Mouse (Mus musculus) forebrain, embryonic 11.5 days (tissue): ENCODE results near the gene Acss3. TPM values are rescaled to one million over a fixed set of nuclear protein-coding genes. Genes with fewer than 3 reads are reported as not detected.
A peak's percentile ranks its signal among the peaks of the same experiment; 100 is the strongest.

Source experiments
- ATAC-seq: fragments of 200-750 bp; cut with Nextera tagmentation; replicated peaks from 2 replicates; pipeline ENCODE4 v1.8.0; 2017; ENCODE audit warnings: moderate TSS enrichment; ENCODE audit not compliant: low FRiP score
- DNase-seq: peaks from one replicate; pipeline ENCODE4 v3.0.0-alpha.2; 2017; ENCODE audit warnings: low spot score
- H3K27ac ChIP-seq: fragments of 300-500 bp; sonication (generic); 2 replicates; pipeline ENCODE4 v1.5.1; 2014; ENCODE audit warnings: low read depth, low read length
- H3K27me3 ChIP-seq: fragments of 300-500 bp; sonication (generic); 2 replicates; pipeline ENCODE4 v1.6.1; 2014; ENCODE audit warnings: mild to moderate bottlenecking, low read length, mixed read lengths; ENCODE audit not compliant: control insufficient read depth, insufficient read depth
- H3K36me3 ChIP-seq: fragments of 300-500 bp; sonication (generic); 2 replicates; pipeline ENCODE4 v1.6.1; 2014; ENCODE audit warnings: mild to moderate bottlenecking, low read length, moderate library complexity, mixed read lengths; ENCODE audit not compliant: control insufficient read depth, insufficient read depth
- H3K4me1 ChIP-seq: fragments of 300-500 bp; sonication (generic); replicated peaks from 2 replicates; pipeline ENCODE4 v1.6.1; 2014; ENCODE audit warnings: low read length, mixed read lengths; ENCODE audit not compliant: control insufficient read depth, insufficient read depth
- H3K4me2 ChIP-seq: fragments of 300-500 bp; sonication (generic); 2 replicates; pipeline ENCODE4 v1.6.1; 2014; ENCODE audit warnings: low read depth, mild to moderate bottlenecking, low read length, moderate library complexity, mixed read lengths; ENCODE audit not compliant: severe bottlenecking
- H3K4me3 ChIP-seq: fragments of 300-500 bp; sonication (generic); 2 replicates; pipeline ENCODE4 v1.5.1; 2014; ENCODE audit warnings: low read depth, low read length
- H3K9ac ChIP-seq: fragments of 300-500 bp; sonication (generic); 2 replicates; pipeline ENCODE4 v1.6.1; 2014; ENCODE audit warnings: low read length
- H3K9me3 ChIP-seq: fragments of 300-500 bp; sonication (generic); 2 replicates; pipeline ENCODE4 v1.6.1; 2016; ENCODE audit warnings: low read length, mixed read lengths; ENCODE audit not compliant: control insufficient read depth
- WGBS: fragments of 180-500 bp; shearing (Covaris S2); extraction: QIAGEN DNeasy Blood & Tissue Kit; methylation state at CpG from one replicate; pipeline ENCODE4 v1.1.7; 2014; 5-methylcytosine and 5-hydroxymethylcytosine counted together
- polyA plus RNA-seq: library from polyadenylated mRNA; unstranded; fragments of >200 nt; fragmentation: Nextera tagmentation; extraction: Ambion mirVana; gene quantifications from 2 replicates; pipeline ENCODE4 v1.2.1, GENCODE M21; 2014

Gene Acss3
- polyA plus RNA-seq, 1 experiment from 2014 or later: 3.4 TPM

DNA sequence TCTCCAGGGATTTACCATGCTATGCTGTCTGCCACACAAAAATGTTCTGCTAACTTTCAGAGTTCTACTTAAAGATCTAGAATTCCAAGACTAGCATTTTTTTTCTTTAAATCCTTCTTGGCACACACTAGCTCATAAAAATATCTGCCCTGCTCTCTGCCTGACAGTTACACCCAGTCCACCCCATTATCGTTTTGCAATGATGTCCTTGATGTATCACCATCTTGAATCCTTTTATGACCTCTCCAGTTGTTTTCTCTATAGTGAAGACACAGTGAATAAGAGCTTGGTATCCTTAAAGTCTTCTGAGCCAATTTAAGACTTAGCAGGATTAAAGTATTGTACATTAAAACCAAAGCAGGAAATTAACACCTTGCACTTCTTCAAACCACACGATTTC, 4.3 kb downstream of the Acss3 start:
- H3K27me3 ChIP-seq: no peaks in the 10 kb centered on the region
- no peak overlapping the region for H3K4me2 ChIP-seq
- no peak overlapping the region for H3K4me3 ChIP-seq
- H3K9me3 ChIP-seq: no peaks in the 10 kb centered on the region
- H3K36me3 ChIP-seq: no peaks in the 10 kb centered on the region
- WGBS: 92% methylated on average over 2 of the region's 2 CpGs
- H3K9ac ChIP-seq: no peak overlapping the region
- ATAC-seq: no peak
- no peak overlapping the region for H3K27ac ChIP-seq
- no peaks in the 10 kb centered on the region; the same call in 1 of the 2 replicates for H3K4me1 ChIP-seq
- DNase-seq: no peak

DNA sequence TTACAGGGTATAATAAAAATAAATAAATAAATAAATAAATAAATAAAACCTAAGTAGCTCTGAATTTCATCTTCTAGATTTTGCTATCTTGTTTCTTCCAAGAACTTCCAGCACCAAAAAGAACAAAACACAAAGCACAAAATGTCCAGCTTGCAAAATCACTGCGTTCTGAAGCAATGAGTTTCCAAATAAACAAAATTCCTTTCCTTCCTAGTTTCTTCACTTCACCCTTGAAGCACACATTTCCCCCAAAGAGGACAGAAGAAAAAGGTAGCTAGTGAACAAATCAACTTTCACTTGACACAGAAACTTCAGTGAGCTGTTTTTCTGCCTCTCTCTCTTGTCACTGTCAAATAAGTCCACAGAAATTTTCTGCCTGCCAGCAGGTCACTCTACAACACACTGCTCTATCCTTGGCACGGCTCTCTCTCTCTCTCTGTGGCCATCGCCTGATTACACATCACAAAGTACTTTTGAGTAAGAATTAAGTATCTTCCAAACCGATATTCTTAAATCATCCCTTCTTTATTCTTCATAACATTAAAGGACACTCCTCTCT, 6.7 kb downstream of the Acss3 start:
- no peak overlapping the region for H3K27ac ChIP-seq
- DNase-seq: no peak
- no peak overlapping the region for H3K4me3 ChIP-seq
- 69% methylated on average over 4 of the region's 4 CpGs for WGBS
- H3K27me3 ChIP-seq: no peaks in the 10 kb centered on the region
- no peaks in the 10 kb centered on the region for H3K4me1 ChIP-seq
- H3K9ac ChIP-seq: no peak overlapping the region
- H3K9me3 ChIP-seq: no peaks in the 10 kb centered on the region
- no peak overlapping the region for H3K4me2 ChIP-seq
- H3K36me3 ChIP-seq: no peaks in the 10 kb centered on the region
- ATAC-seq: no peak

DNA sequence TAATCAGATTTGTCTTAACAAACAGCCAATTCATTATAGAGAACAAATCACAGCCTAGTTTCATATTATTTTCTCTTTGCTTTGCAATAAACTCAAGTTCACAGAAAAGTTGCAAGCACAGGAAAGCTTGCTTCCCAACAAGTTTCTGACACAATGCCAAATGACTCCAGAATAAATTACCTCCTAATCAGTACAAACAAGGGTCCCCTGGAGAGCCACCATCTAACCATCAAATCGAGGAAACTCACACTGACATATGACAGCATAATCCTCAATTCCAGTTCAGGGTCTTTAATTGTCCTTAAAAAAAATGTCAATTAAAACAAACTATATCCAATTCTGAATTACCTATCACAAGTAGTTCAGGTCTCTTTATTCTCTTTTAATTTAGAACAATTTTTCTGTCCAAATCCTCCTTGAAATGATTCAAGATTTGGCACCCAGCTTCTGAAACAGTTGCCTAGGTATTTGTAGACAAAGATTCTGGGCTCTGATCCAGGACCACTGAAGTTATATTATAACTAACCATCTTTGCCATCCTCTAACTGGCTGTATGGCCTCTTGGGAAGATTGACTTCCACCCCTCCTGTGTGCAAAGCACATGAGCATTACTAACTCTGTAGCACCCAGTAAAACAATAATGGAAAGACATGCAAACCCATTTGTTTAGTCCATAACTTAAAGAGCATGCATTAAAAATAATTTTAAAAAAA, 7.4 kb downstream of the Acss3 start:
- no peaks in the 10 kb centered on the region for H3K9me3 ChIP-seq
- no peak overlapping the region for H3K9ac ChIP-seq
- no peaks in the 10 kb centered on the region for H3K4me1 ChIP-seq
- ATAC-seq: no peak
- H3K4me3 ChIP-seq: no peak overlapping the region
- H3K4me2 ChIP-seq: no peak overlapping the region
- 34% methylated on average over 1 of the region's 1 CpGs for WGBS
- H3K27ac ChIP-seq: no peak overlapping the region
- H3K27me3 ChIP-seq: no peaks in the 10 kb centered on the region
- H3K36me3 ChIP-seq: no peaks in the 10 kb centered on the region
- no peak for DNase-seq

DNA sequence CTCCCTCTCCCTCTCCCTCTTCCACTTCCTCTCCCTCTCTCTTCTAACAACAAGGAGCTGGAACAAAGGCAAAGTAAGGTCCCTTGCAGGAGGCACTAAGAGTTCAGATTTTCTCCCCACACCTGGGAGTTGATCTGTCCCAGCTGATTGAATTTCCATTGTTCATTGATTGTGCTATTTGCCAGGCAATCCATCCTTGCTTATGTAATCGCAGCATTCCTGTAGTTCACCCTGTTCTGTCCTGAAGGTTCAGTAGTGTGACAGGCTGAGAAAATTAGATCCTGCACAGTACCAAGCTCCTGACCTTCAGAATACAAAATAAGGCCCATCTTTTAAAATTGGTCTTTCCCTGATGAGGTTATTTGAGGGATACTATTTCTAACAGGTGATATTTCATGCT, 8.3 kb downstream of the Acss3 start:
- ATAC-seq: peak; percentile 43; the same call in 1 of the 2 replicates
- Histone ChIP-seq H3K27ac (no peak overlapping the region), H3K36me3 (no peaks in the 10 kb centered on the region), H3K27me3 (no peaks in the 10 kb centered on the region), H3K9me3 (no peaks in the 10 kb centered on the region), H3K4me2 (no peak overlapping the region), H3K9ac (no peak overlapping the region), H3K4me3 (no peak overlapping the region), H3K4me1 (no peaks in the 10 kb centered on the region)
- 54% methylated on average over 1 of the region's 1 CpGs for WGBS
- DNase-seq: no peak

DNA sequence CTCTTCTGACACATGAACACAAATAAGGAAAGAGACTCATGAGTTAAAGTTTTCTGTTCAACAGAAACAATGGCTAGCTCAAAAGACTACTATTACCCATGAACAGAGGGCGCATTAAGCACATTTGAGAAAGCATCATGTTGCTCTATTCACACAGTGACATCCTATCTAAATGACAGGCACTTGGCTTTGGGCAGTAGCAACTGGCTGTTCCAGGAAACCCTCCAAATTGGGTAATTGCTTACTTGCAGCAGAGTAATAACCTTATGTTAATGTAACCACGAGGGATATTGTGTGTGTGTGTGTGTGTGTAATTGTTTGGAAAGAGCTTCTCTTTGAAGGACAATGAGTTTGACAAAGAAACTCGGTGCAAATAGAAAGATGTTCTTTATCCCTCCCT, 29.0 kb downstream of the Acss3 start:
- no peak for DNase-seq
- ATAC-seq: no peak

DNA sequence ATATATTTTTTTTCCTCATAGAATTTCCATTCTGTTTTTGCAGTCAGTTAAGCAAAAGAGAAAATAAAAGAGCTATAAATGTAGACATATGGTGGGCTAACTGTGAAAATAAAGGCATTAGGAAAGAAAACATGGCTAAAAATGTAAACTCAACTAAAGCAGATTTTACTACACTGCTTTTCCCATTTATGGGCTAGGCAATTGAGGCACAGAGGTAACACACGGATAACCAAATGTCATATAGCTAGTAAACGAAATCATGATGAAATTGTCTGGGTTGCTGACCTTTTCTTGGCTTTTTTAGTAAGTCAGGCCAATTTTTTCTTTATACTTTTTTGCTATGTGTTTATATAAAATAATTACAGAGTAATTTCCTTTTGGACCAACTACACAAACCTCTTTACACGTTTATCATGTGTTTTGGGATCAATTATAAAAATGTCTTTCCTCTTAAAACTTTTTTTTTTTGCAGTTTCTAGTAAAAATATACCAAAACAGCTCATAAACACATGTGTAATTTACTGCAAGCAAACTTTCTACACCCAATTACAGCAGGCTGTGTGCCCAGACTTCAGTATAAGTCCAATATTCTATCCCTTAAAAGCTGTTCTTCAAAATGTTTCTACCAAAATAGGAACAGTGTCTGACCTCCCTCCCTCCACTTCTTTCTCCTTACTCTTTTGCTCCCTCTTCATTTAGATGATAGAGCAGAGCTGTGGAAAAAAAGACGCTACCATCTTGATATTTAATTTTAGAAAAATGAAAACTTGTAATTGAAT, 69.4 kb downstream of the Acss3 start:
- no peak overlapping the region for H3K9ac ChIP-seq
- no peak overlapping the region for H3K4me3 ChIP-seq
- no peaks in the 10 kb centered on the region for H3K27me3 ChIP-seq
- DNase-seq (no peak), ATAC-seq (no peak)
- no peaks in the 10 kb centered on the region for H3K36me3 ChIP-seq
- 80% methylated on average over 4 of the region's 4 CpGs for WGBS
- H3K9me3 ChIP-seq: no peaks in the 10 kb centered on the region
- no peak overlapping the region for H3K4me2 ChIP-seq
- H3K4me1 ChIP-seq: no peaks in the 10 kb centered on the region
- H3K27ac ChIP-seq: no peak overlapping the region

More for the DNA sequence above, 29.0 kb downstream of the Acss3 start:
- Histone ChIP-seq H3K4me2 (no peak overlapping the region), H3K4me1 (no peaks in the 10 kb centered on the region), H3K4me3 (no peak overlapping the region), H3K36me3 (no peaks in the 10 kb centered on the region), H3K9me3 (no peaks in the 10 kb centered on the region), H3K27me3 (no peaks in the 10 kb centered on the region), H3K9ac (no peak overlapping the region), H3K27ac (no peak overlapping the region)
- WGBS: 64% methylated on average over 3 of the region's 3 CpGs

DNA sequence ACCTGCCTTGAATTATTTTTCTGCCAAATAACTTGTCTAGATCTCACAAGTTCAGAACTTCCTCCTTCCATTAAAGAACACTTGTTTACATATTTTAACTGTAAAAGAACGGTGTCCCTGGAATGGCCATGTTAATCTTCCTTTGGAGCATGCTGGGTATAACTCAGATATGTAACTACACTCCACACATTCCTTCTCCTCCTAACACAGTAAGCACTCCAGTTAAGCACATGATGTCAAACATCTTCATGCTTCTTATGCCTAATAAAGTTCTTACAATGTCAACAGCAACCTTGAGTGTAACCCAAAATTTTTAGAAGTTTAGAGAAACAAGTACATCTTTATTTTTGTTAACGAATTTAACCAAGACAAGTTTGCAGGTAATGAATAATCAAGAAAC, 73.0 kb downstream of the Acss3 start:
- no peak overlapping the region for H3K4me2 ChIP-seq
- DNase-seq (no peak), ATAC-seq (no peak)
- H3K9ac ChIP-seq: no peak overlapping the region
- WGBS: 85% methylated on average over 2 of the region's 2 CpGs
- no peaks in the 10 kb centered on the region for H3K4me1 ChIP-seq
- no peak overlapping the region for H3K4me3 ChIP-seq
- H3K9me3 ChIP-seq: no peaks in the 10 kb centered on the region
- no peaks in the 10 kb centered on the region for H3K27me3 ChIP-seq
- H3K36me3 ChIP-seq: no peaks in the 10 kb centered on the region
- H3K27ac ChIP-seq: no peak overlapping the region

DNA sequence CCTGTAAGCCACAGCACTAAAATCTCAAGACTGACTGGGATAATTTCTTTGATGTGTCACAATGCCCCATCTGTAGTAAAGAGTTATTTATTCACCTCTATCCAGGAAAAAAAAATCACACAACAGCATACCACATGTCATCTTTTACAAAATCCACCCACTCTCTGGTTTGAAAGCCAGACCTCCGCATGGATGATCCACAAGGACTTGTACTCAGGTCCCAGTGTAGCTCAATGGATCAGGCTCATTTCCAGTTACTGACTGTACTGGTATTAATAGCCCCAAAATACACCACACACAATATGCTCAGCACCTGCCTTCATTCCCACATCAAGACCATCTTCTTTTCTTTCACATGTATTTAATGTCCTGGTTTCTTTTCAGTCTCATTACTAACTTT, 80.8 kb downstream of the Acss3 start:
- Histone ChIP-seq H3K27ac (no peak overlapping the region), H3K27me3 (no peaks in the 10 kb centered on the region), H3K9me3 (no peaks in the 10 kb centered on the region), H3K4me2 (no peak overlapping the region), H3K4me3 (no peak overlapping the region), H3K9ac (no peak overlapping the region), H3K36me3 (no peaks in the 10 kb centered on the region), H3K4me1 (no peaks in the 10 kb centered on the region)
- ATAC-seq: no peak
- 86% methylated on average over 1 of the region's 1 CpGs for WGBS
- no peak for DNase-seq
